Mouse (Mus musculus) adrenal gland, adult 8-10 months (tissue): Measurements from ENCODE around the gene Slfn4. TPM values are rescaled to one million over a fixed set of nuclear protein-coding genes. Genes with fewer than 3 reads are reported as not detected.

Experiments
- total RNA-seq, 4 experiments: library from RNA; stranded (reverse); gene quantifications; 2 replicates each; pipeline ENCODE4 v1.2.4; 2022

Gene Slfn4
- total RNA-seq, 4 experiments from 2014 or later, result 0.15 to 0.30 (median 0.23) TPM

Other genes with a start within 250 kb of the Slfn4 start
- gene Slfn5, start 223.8 kb upstream of the Slfn4 start, total RNA-seq, result 10 to 100 TPM; 23.4 to 47.5 (median 37.3) TPM
- gene Slfn9, start 183.4 kb upstream of the Slfn4 start, total RNA-seq, result 10 to 100 TPM in 2 of 4 experiments, 1 to 10 TPM in 2; 7.4 to 11.7 (median 9.1) TPM
- 1 to 10 TPM; 1.9 to 5.4 (median 3.5) TPM for gene Slfn8, start 154.4 kb upstream of the Slfn4 start, total RNA-seq
- gene Slfn2, start 110.1 kb upstream of the Slfn4 start, total RNA-seq, result 1 to 10 TPM; 4.8 to 7.0 (median 6.1) TPM
- under 1 TPM; 0.14 to 0.38 (median 0.24) TPM for gene Slfn1, start 58.3 kb upstream of the Slfn4 start, total RNA-seq
- 1 to 10 TPM; 2.5 to 4.0 (median 3.5) TPM for gene Slfn3, start 16.1 kb downstream of the Slfn4 start, total RNA-seq
- not detected for gene Slfn14, start 111.5 kb downstream of the Slfn4 start, total RNA-seq
- gene Ap2b1, start 123.8 kb downstream of the Slfn4 start, total RNA-seq, result 100 to 1,000 TPM; 110 to 118 (median 117) TPM
- 10 to 100 TPM; 17.3 to 24.2 (median 20.4) TPM for gene Pex12, start 127.4 kb downstream of the Slfn4 start, total RNA-seq
- 10 to 100 TPM; 15.9 to 21.1 (median 17.8) TPM for gene Rasl10b, start 234.0 kb downstream of the Slfn4 start, total RNA-seq